ENCODE assay signal across 8 mouse cellular contexts in the genomic region with DNA sequence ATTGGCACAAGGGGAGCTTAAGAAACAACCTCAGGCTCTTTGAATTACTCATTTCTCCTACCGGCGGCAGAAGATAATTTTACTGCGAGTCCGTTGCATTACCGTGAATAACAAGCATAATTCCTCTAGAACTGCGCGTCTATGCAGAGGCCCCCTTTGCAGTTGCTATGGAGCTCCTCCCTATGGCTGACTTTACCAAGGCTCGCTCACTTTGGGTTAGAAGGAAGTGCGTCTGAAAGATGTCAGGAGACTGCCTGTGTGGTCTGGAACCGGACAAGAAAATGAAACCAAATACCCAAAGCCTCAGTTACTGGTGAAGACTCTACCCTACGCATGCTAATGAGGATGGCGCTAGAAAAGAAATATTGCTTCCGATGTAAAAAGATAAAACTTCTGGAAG.
DNase-seq lines count a peak whose midpoint lies in the region; ATAC-seq and TF ChIP-seq lines count a peak whose summit lies in the region.

No protein-coding gene starts in this region.

- H3K4me1 ChIP-seq in heart, embryonic 16.5 days (ENCODE audit: control insufficient read depth, insufficient read depth, low read length), result no peaks in the 10 kb centered on the region
- H3K4me1 ChIP-seq in cortical plate, adult 2 months (ENCODE audit: control insufficient read depth, insufficient read depth, low read length), result no peaks in the 10 kb centered on the region
- no peaks in the 10 kb centered on the region for H3K4me1 ChIP-seq in megakaryocyte, embryonic 14.5 days
- no peaks in the 10 kb centered on the region for H3K4me1 ChIP-seq in heart, embryonic 12.5 days (replicated peaks)

- no peak for TF ChIP-seq CTCF in cortical plate, adult 2 months (IDR thresholded peaks at IDR 0.05; ENCODE audit: extremely low read depth, insufficient read depth, low read length)

- H3K27ac ChIP-seq in heart, embryonic 16.5 days (ENCODE audit: low read length), result no peak overlapping the region
- no peak overlapping the region for H3K27ac ChIP-seq in cortical plate, adult 2 months (ENCODE audit: insufficient read depth, low read length)
- H3K27ac ChIP-seq in heart, embryonic 12.5 days (ENCODE audit: poor library complexity, severe bottlenecking), result no peak overlapping the region

- H3K9me3 ChIP-seq in heart, embryonic 16.5 days (replicated peaks; ENCODE audit: control insufficient read depth, low read length), result 0 out of 2 replicates have a peak, but pooled peaks cover 2% of the 10 kb centered on the region
- no peaks in the 10 kb centered on the region for H3K9me3 ChIP-seq in megakaryocyte, embryonic 14.5 days
- H3K9me3 ChIP-seq in heart, embryonic 12.5 days (replicated peaks), result 0 out of 2 replicates have a peak, but pooled peaks cover 2% of the 10 kb centered on the region

- no peaks in the 10 kb centered on the region for H3K27me3 ChIP-seq in heart, embryonic 16.5 days (ENCODE audit: control insufficient read depth, insufficient read depth, low read length)
- H3K27me3 ChIP-seq in megakaryocyte, embryonic 14.5 days (replicated peaks), result no peaks in the 10 kb centered on the region
- H3K27me3 ChIP-seq in heart, embryonic 12.5 days (replicated peaks), result no peaks in the 10 kb centered on the region

- intact Hi-C loops in heart, postnatal 14 days (cut with DNase I), result no loop called here

- ATAC-seq in heart, embryonic 16.5 days (replicated peaks; ENCODE audit: extremely low read depth, insufficient read depth, low FRiP score), result no peak
- no peak for ATAC-seq in heart, embryonic 12.5 days (ENCODE audit: insufficient number of reproducible peaks, low FRiP score)

- TF ChIP-seq POLR2A in cortical plate, adult 2 months (IDR thresholded peaks at IDR 0.05; ENCODE audit: extremely low read depth, insufficient read depth, low read length), result no peak

- H3K4me2 ChIP-seq in heart, embryonic 16.5 days (ENCODE audit: low read depth, low read length), result peak overlapping the region; percentile 29; the same call in 1 of the 2 replicates
- H3K4me2 ChIP-seq in heart, embryonic 12.5 days, result no peak overlapping the region

- H3K9ac ChIP-seq in heart, embryonic 16.5 days (ENCODE audit: low read length), result no peak overlapping the region
- H3K9ac ChIP-seq in heart, embryonic 12.5 days, result no peak overlapping the region

- no peaks in the 10 kb centered on the region for H3K36me3 ChIP-seq in heart, embryonic 16.5 days (ENCODE audit: control insufficient read depth, insufficient read depth)
- H3K36me3 ChIP-seq in megakaryocyte, embryonic 14.5 days (replicated peaks; ENCODE audit: low read length), result no peaks in the 10 kb centered on the region
- H3K36me3 ChIP-seq in heart, embryonic 12.5 days, result no peaks in the 10 kb centered on the region

- whole genome bisulfite sequencing in heart, embryonic 16.5 days, result 61% methylated on average over 13 of the region's 13 CpGs
- WGBS in heart, embryonic 12.5 days, result 64% methylated on average over 13 of the region's 13 CpGs

- no peak for DNase-seq in heart, postnatal 14 days
- peak; percentile 76 for DNase-seq in CD4-positive helper T cell, adult 2 months (ENCODE audit: low read depth, low spot score)
- no peak for DNase-seq in kidney, postnatal 4 days
- no peak for DNase-seq in spleen, postnatal 4 days (ENCODE audit: low spot score in 2 of 2)

- no peak overlapping the region for H3K4me3 ChIP-seq in heart, embryonic 16.5 days (ENCODE audit: low read length)
- peak overlapping the region; percentile 14; the same call in 1 of the 2 replicates for H3K4me3 ChIP-seq in cortical plate, adult 2 months (ENCODE audit: insufficient read depth, low read length)
- peak overlapping the region; percentile 82 for H3K4me3 ChIP-seq in megakaryocyte, embryonic 14.5 days (replicated peaks)
- no peak overlapping the region for H3K4me3 ChIP-seq in heart, embryonic 12.5 days

Comparison
In these comparisons a context has a peak if more than half of its experiments do, and no peak if none do; other contexts are left out.
1. H3K4me3 ChIP-seq: peak in cortical plate, adult 2 months (single experiment) and megakaryocyte, embryonic 14.5 days (single experiment); none in heart, embryonic 16.5 days (single experiment) and heart, embryonic 12.5 days (single experiment).